Mouse (Mus musculus) cerebral cortex, adult 2 months (tissue): ENCODE data around the gene Rln3.

Experiments
- WGBS: fragments of 180-500 bp; shearing (Covaris S2); methylation state at CpG from one replicate; pipeline ENCODE4 v1.1.7; 2018; 5-methylcytosine and 5-hydroxymethylcytosine counted together

Gene Rln3

GRCm38 (mm10) chr8:83996567-83997505, 48.0 kb downstream of the Rln3 start:
- 2% methylated on average over 56 of the region's 103 CpGs for WGBS

- 31% methylated on average over 12 of the region's 12 CpGs for WGBS
Observed at GRCm38 (mm10) chr8:83995973-83996372, 48.8 kb downstream of the Rln3 start.

- whole genome bisulfite sequencing, result 75% methylated on average over 3 of the region's 3 CpGs
Observed at GRCm38 (mm10) chr8:83994030-83994429, 50.8 kb downstream of the Rln3 start.
